Mouse (Mus musculus): ENCODE results near the gene Slk. TPM values are rescaled to one million over a fixed set of nuclear protein-coding genes. Genes with fewer than 3 reads are reported as not detected.
A peak's percentile ranks its signal among the peaks of the same experiment; 100 is the strongest.

Slk gene
- polyA plus RNA-seq, 1 experiment from 2014 or later, result 8.5 TPM

DNA sequence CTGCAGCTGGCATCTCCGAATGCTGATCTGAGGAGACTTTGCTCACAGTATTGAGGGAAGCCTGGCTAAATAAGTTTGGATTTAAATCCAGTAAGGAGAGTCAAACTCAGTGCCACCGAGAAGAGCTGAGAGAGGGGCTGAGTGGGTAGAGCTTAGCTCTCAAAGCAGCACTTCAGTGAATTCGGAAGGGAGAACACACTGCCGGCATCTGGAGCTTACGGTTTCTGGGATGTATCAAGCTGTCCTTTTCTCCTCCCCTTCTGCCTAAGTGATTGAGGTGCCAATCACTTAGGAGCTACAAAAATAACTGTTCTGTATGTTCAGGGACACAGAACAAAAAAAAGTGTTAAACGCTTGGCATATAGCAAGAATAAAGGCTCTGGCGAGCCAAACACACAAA, 37.0 kb upstream of the Slk start:
- Histone ChIP-seq H3K27ac (ENCODE audit: low read depth, low read length) (no peak overlapping the region), H3K4me1 (ENCODE audit: control insufficient read depth, insufficient read depth, low read length) (peaks cover 3% of the 10 kb centered on the region), H3K4me3 (ENCODE audit: low read depth, low read length) (no peak overlapping the region), H3K4me2 (ENCODE audit: low read length) (no peak overlapping the region), H3K27me3 (replicated peaks; ENCODE audit: control insufficient read depth, insufficient read depth, low read length) (no peaks in the 10 kb centered on the region), H3K9ac (ENCODE audit: low read length) (no peak overlapping the region), H3K9me3 (replicated peaks; ENCODE audit: control insufficient read depth, low read length) (no peaks in the 10 kb centered on the region), H3K36me3 (ENCODE audit: control insufficient read depth, insufficient read depth, low read length) (no peaks in the 10 kb centered on the region)
- WGBS, result 68% methylated on average over 7 of the region's 7 CpGs
- DNase-seq (ENCODE audit: low spot score), result peak; percentile 13
- no peak for ATAC-seq

GRCm38 (mm10) chr19:47545055-47545454, 34.4 kb upstream of the Slk start:
- H3K9ac ChIP-seq (ENCODE audit: low read length), result no peak overlapping the region
- H3K4me3 ChIP-seq (ENCODE audit: low read depth, low read length), result no peak overlapping the region
- no peaks in the 10 kb centered on the region for H3K4me1 ChIP-seq (ENCODE audit: control insufficient read depth, insufficient read depth, low read length)
- ATAC-seq, result no peak
- no peaks in the 10 kb centered on the region for H3K36me3 ChIP-seq (ENCODE audit: control insufficient read depth, insufficient read depth, low read length)
- DNase-seq (ENCODE audit: low spot score), result peak; percentile 55
- no peaks in the 10 kb centered on the region for H3K9me3 ChIP-seq (replicated peaks; ENCODE audit: control insufficient read depth, low read length)
- H3K27me3 ChIP-seq (replicated peaks; ENCODE audit: control insufficient read depth, insufficient read depth, low read length), result no peaks in the 10 kb centered on the region
- no peak overlapping the region for H3K27ac ChIP-seq (ENCODE audit: low read depth, low read length)
- H3K4me2 ChIP-seq (ENCODE audit: low read length), result no peak overlapping the region
- WGBS, result 38% methylated on average over 3 of the region's 3 CpGs

DNA sequence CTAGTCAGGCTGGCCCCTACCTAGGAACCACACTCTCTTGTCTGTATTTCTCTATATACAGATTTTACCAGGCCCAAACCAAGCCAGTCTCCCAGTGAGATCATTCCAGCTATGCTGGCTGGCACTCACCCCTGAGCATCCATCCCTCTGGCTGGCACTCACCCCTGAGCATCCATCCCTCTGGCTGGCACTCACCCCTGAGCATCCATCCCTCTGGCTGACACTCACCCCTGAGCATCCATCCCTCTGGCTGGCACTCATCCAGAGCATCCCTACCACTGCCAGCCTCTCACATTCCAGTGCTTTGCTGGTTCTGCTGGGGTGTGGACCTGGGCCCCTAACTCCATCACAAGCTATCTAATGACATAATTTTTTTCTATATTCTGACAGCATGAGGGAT, 34.0 kb upstream of the Slk start:
- DNase-seq (ENCODE audit: low spot score), result peak; percentile 20
- Histone ChIP-seq H3K36me3 (ENCODE audit: control insufficient read depth, insufficient read depth, low read length) (no peaks in the 10 kb centered on the region), H3K27me3 (replicated peaks; ENCODE audit: control insufficient read depth, insufficient read depth, low read length) (no peaks in the 10 kb centered on the region), H3K4me3 (ENCODE audit: low read depth, low read length) (no peak overlapping the region), H3K9me3 (replicated peaks; ENCODE audit: control insufficient read depth, low read length) (no peaks in the 10 kb centered on the region), H3K9ac (ENCODE audit: low read length) (no peak overlapping the region), H3K4me2 (ENCODE audit: low read length) (no peak overlapping the region), H3K4me1 (ENCODE audit: control insufficient read depth, insufficient read depth, low read length) (no peaks in the 10 kb centered on the region), H3K27ac (ENCODE audit: low read depth, low read length) (no peak overlapping the region)
- 0 out of 2 replicates have a peak, but pooled peaks have one; percentile 26 for ATAC-seq

- Histone ChIP-seq H3K4me3 (ENCODE audit: low read depth, low read length) (no peak overlapping the region), H3K36me3 (ENCODE audit: control insufficient read depth, insufficient read depth, low read length) (no peaks in the 10 kb centered on the region), H3K9me3 (replicated peaks; ENCODE audit: control insufficient read depth, low read length) (no peaks in the 10 kb centered on the region), H3K4me1 (ENCODE audit: control insufficient read depth, insufficient read depth, low read length) (no peaks in the 10 kb centered on the region), H3K27me3 (replicated peaks; ENCODE audit: control insufficient read depth, insufficient read depth, low read length) (no peaks in the 10 kb centered on the region), H3K4me2 (ENCODE audit: low read length) (no peak overlapping the region), H3K9ac (ENCODE audit: low read length) (no peak overlapping the region), H3K27ac (ENCODE audit: low read depth, low read length) (no peak overlapping the region)
- 94% methylated on average over 11 of the region's 11 CpGs for WGBS
- DNase-seq (ENCODE audit: low spot score), result no peak
- ATAC-seq, result no peak
Observed at GRCm38 (mm10) chr19:47548432-47549076, 30.9 kb upstream of the Slk start.

DNA sequence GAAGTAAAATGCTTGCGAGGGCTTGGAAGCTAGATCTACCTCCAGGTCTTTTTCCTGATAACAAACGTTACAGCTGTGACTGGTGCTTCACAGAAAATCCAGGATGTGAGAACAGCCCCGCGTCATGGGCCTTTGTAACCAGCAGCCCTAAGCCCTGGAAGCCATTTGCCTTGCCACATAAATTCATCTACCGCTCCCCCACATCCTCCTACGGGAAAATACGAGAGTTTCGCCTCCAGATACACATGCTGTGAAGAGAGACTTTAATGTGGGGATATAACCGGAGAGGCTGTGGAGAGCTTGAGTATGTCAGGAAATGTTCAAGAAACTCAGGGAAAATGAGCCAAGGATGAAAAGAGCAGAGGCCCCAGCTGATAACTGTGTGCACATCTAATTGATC, 30.3 kb upstream of the Slk start:
- Histone ChIP-seq H3K4me2 (ENCODE audit: low read length) (no peak overlapping the region), H3K4me3 (ENCODE audit: low read depth, low read length) (no peak overlapping the region), H3K4me1 (ENCODE audit: control insufficient read depth, insufficient read depth, low read length) (no peaks in the 10 kb centered on the region), H3K36me3 (ENCODE audit: control insufficient read depth, insufficient read depth, low read length) (no peaks in the 10 kb centered on the region), H3K9ac (ENCODE audit: low read length) (no peak overlapping the region), H3K27me3 (replicated peaks; ENCODE audit: control insufficient read depth, insufficient read depth, low read length) (no peaks in the 10 kb centered on the region), H3K27ac (ENCODE audit: low read depth, low read length) (no peak overlapping the region), H3K9me3 (replicated peaks; ENCODE audit: control insufficient read depth, low read length) (no peaks in the 10 kb centered on the region)
- DNase-seq (ENCODE audit: low spot score) (no peak), ATAC-seq (no peak)
- WGBS, result 85% methylated on average over 9 of the region's 9 CpGs

- H3K9me3 ChIP-seq (replicated peaks; ENCODE audit: control insufficient read depth, low read length), result no peaks in the 10 kb centered on the region
- H3K4me1 ChIP-seq (ENCODE audit: control insufficient read depth, insufficient read depth, low read length), result no peaks in the 10 kb centered on the region
- no peak overlapping the region for H3K27ac ChIP-seq (ENCODE audit: low read depth, low read length)
- H3K4me2 ChIP-seq (ENCODE audit: low read length), result no peak overlapping the region
- DNase-seq (ENCODE audit: low spot score) (no peak), ATAC-seq (no peak)
- no peak overlapping the region for H3K9ac ChIP-seq (ENCODE audit: low read length)
- no peaks in the 10 kb centered on the region for H3K27me3 ChIP-seq (replicated peaks; ENCODE audit: control insufficient read depth, insufficient read depth, low read length)
- no peak overlapping the region for H3K4me3 ChIP-seq (ENCODE audit: low read depth, low read length)
- H3K36me3 ChIP-seq (ENCODE audit: control insufficient read depth, insufficient read depth, low read length), result no peaks in the 10 kb centered on the region
- 65% methylated on average over 4 of the region's 4 CpGs for WGBS
Observed at GRCm38 (mm10) chr19:47549584-47549983, 29.9 kb upstream of the Slk start.

DNA sequence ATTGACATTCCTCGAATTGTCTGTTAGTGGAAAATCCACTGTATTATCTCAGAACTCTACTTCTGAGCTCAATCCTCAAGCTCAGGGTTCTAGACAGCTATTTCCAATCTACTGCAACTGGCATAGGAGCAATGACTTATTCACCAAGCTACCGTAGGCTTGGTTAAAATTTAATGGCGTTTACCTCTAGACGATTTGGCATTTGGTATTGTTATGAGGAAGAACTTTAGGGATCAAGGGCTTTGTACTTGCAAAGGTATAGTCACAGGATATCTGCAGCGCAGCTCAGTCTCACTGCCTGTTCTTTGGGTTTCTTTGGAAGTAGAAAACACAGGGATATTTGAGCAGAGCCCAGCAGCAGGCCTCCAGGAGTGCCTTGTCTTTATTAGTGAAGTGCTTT, 20.3 kb upstream of the Slk start:
- Histone ChIP-seq H3K36me3 (ENCODE audit: control insufficient read depth, insufficient read depth, low read length) (no peaks in the 10 kb centered on the region), H3K9me3 (replicated peaks; ENCODE audit: control insufficient read depth, low read length) (no peaks in the 10 kb centered on the region), H3K4me3 (ENCODE audit: low read depth, low read length) (no peak overlapping the region), H3K4me1 (ENCODE audit: control insufficient read depth, insufficient read depth, low read length) (no peaks in the 10 kb centered on the region; the same call in 1 of the 2 replicates), H3K27ac (ENCODE audit: low read depth, low read length) (no peak overlapping the region), H3K4me2 (ENCODE audit: low read length) (no peak overlapping the region), H3K9ac (ENCODE audit: low read length) (no peak overlapping the region), H3K27me3 (replicated peaks; ENCODE audit: control insufficient read depth, insufficient read depth, low read length) (no peaks in the 10 kb centered on the region)
- no peak for DNase-seq (ENCODE audit: low spot score)
- 22% methylated on average over 5 of the region's 5 CpGs for WGBS
- no peak for ATAC-seq

- H3K27me3 ChIP-seq (replicated peaks; ENCODE audit: control insufficient read depth, insufficient read depth, low read length), result no peaks in the 10 kb centered on the region
- no peak overlapping the region for H3K4me3 ChIP-seq (ENCODE audit: low read depth, low read length)
- WGBS, result 38% methylated on average over 14 of the region's 14 CpGs
- H3K36me3 ChIP-seq (ENCODE audit: control insufficient read depth, insufficient read depth, low read length), result no peaks in the 10 kb centered on the region
- DNase-seq (ENCODE audit: low spot score) (peak; percentile 34), ATAC-seq (no peak)
- no peaks in the 10 kb centered on the region; the same call in 1 of the 2 replicates for H3K4me1 ChIP-seq (ENCODE audit: control insufficient read depth, insufficient read depth, low read length)
- H3K9ac ChIP-seq (ENCODE audit: low read length), result no peak overlapping the region
- H3K4me2 ChIP-seq (ENCODE audit: low read length), result no peak overlapping the region
- H3K9me3 ChIP-seq (replicated peaks; ENCODE audit: control insufficient read depth, low read length), result no peaks in the 10 kb centered on the region
- H3K27ac ChIP-seq (ENCODE audit: low read depth, low read length), result no peak overlapping the region
Observed at GRCm38 (mm10) chr19:47559751-47560512, 19.5 kb upstream of the Slk start.

- H3K4me3 ChIP-seq (ENCODE audit: low read depth, low read length), result no peak overlapping the region
- H3K27ac ChIP-seq (ENCODE audit: low read depth, low read length), result no peak overlapping the region
- no peak overlapping the region for H3K4me2 ChIP-seq (ENCODE audit: low read length)
- H3K9ac ChIP-seq (ENCODE audit: low read length), result no peak overlapping the region
- DNase-seq (ENCODE audit: low spot score) (no peak), ATAC-seq (no peak)
- H3K9me3 ChIP-seq (replicated peaks; ENCODE audit: control insufficient read depth, low read length), result no peaks in the 10 kb centered on the region
- 91% methylated on average over 12 of the region's 12 CpGs for WGBS
- no peaks in the 10 kb centered on the region for H3K27me3 ChIP-seq (replicated peaks; ENCODE audit: control insufficient read depth, insufficient read depth, low read length)
- H3K4me1 ChIP-seq (ENCODE audit: control insufficient read depth, insufficient read depth, low read length), result peaks cover 2% of the 10 kb centered on the region
- no peaks in the 10 kb centered on the region for H3K36me3 ChIP-seq (ENCODE audit: control insufficient read depth, insufficient read depth, low read length)
Observed at GRCm38 (mm10) chr19:47560544-47561161, 18.8 kb upstream of the Slk start.
